Mouse (Mus musculus): ENCODE results near the gene Cdk6. TPM values are rescaled to one million over a fixed set of nuclear protein-coding genes. Genes with fewer than 3 reads are reported as not detected.
"Not testable (repeated sequence)": the region's sequence is repeated elsewhere in the genome, so short reads cannot be mapped to it uniquely, and the experiment has no call there.

Gene Cdk6
- polyA plus RNA-seq, 1 experiment, result 6.8 TPM

DNA sequence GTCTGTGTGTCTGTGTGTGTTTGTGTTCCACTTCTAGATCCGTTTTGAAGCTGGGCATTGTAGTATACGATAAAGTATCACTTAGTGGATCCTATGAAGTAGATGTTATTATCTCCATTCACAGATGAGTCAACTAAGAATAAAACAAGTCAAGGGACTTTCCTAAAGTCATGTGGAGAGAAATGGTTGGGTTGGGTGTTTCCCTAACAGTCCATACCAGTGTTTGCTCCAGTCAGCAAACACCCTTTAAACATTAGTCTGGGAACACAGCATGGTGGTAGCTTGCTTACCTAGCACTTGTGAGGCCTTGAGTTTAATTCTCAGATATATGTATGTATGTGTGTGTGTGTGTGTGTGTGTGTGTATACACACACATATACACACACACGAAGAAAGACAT is 168.2 kb downstream of the Cdk6 start:
- no peak for DNase-seq (ENCODE audit: low read depth)

DNA sequence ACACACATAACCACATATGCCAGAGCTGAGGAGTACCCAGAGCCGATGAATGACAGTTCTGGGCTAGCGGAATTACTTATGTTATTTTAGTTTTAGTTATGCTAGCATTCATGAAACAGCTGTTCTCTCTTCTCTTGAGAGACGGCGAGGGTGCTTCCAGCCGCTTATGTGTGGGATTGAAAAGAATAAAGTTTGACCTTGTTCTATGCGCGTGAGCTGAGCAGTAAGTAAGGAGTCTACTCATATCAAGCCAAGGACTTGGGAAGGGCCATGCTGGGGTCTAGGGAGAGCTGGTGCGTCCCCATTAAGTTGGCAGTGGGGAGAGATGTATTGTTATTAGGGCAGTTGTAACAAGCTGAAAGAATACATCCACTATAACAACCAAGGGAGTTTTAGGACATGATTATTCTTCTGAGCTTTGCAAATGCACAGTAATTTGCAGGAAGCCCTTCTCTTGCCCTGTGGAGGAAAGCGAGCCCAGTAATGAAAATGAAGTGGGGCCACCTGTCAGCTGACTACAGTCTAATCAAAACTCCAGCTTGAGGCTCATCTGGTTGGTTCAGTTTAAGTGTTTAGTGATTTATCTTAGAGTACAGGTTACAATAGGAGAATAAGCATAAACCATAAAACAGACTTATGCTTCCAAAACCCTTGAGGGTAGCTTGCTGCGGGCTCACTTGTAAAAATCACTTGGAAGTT is 170.0 kb downstream of the Cdk6 start:
- DNase-seq (ENCODE audit: low read depth), result no peak

DNA sequence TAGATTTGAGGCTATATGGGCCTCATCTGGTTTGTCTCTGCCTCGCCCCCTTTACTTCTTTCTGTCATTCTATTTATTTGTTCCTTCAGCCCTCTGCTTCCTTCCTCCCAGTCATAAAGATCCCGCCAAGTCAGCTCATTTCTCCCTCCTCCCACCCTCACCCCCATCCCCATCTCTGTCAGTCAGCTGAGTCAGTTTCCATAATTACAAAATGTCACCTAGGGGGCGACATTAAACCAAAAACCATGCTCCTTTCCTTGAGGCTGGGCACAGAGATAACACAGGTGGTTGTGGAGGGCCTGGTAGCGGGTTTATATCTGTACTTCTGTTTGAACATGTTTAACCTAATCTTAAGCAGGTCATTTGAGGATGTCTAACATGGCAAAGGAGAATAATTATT is 171.3 kb downstream of the Cdk6 start:
- DNase-seq (ENCODE audit: low read depth), result no peak

DNA sequence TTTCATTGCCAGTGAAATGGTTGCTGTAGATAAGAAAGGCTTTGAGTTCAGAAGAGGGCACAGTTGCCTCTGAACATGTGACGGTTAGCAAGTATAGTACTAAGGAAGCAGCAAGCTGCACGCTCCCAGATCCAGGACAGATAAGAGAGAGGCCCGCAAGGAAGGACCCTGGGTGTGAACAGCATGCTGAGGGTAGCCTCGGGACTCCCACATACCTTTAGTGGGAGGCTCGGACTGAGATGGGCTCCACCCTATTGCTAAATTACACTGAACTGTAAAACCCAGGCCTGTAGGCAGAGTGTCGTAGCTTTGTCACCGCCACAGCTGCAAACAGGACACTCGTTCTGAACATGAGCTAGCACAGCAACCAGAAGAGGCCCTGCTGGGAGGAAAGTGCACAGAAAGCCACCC is 173.6 kb downstream of the Cdk6 start:
- no peak for DNase-seq (ENCODE audit: low read depth)

DNA sequence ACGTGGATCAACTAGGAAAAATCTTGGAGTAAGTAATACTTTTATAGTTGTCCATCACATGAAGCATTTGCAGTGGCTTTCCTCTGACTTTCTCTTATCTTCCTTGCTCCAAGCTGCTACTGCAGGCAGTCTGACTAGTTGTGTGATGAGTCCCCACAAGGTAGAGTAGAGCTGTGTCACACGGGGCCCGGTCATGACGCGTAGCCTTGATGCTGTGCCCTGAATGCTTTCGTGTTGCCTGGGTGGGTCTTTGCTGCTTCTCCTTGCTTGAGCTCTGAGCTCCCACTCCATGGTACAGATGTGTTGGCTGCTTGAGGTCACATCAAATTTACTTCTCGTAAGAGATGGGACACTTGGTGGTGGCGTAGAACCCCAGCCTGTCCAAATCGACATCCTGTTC is 174.2 kb downstream of the Cdk6 start:
- DNase-seq (ENCODE audit: low read depth), result no peak

DNA sequence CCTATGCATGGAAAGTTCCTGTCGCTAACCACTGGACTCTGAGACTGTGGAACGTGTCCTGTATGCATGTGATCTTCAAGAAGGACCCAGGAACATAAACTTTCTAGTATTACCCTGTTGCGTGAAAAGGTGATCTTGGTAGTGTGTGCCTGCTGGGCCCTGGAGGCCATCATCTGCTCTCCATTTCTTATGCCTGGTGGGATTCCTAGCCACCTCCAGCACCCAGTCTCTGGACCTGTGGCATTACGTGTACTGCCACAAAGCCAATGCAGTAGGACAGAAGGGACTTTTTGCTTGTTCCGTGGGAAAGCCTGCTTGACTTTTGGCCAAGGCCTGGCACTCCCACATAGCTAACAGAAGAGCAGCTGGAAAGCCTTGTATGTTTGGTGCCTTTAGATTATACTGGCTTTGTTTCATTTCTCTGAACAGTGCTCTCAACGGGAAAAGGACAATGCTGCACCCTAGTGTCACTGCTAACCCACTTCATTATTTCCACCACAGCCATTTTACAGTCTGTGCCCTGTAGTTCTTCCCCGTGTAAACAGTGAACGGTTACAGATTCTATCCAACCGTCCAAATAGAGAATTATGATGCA is 175.3 kb downstream of the Cdk6 start:
- no peak for DNase-seq (ENCODE audit: low read depth)

DNA sequence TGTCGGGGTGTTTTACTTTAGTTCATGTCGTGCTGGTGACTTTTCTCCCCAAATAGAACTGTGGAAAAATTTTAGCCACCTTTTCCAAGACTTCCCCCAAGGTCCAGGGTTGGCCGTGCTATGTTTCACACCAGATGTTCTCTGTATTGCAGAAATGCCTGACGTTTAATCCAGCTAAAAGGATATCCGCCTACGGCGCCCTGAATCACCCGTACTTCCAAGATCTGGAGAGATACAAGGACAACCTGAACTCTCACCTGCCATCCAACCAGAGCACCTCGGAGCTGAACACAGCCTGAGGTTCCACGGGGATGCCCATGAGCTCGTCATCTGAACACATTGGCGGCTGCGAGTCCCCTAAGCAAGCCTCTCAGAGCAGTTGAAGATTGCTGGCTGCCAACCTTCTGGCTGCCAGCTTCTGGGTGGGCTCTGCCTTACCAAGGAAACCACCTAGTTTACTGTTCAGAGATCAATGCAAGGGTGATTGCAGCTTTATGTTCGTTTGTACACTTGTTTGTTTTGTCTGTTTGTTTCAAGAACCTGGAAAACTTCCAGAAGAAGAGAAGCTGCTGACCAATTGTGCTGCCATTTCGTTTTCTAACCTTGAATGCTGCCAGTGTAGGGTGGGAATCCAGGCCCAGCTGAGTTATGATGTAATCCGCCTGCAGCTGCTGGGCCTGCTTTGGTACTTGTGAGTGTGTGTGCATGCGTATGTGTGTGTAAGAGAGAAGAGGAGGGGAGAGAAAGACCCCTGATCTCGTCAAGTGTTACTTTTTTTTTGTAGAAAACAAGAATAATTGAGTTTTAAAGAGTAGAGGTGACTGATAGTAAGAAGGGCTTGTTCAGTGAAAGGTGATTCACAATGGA is 179.4 kb downstream of the Cdk6 start:
- peak; percentile 80 for DNase-seq (ENCODE audit: low read depth)

DNA sequence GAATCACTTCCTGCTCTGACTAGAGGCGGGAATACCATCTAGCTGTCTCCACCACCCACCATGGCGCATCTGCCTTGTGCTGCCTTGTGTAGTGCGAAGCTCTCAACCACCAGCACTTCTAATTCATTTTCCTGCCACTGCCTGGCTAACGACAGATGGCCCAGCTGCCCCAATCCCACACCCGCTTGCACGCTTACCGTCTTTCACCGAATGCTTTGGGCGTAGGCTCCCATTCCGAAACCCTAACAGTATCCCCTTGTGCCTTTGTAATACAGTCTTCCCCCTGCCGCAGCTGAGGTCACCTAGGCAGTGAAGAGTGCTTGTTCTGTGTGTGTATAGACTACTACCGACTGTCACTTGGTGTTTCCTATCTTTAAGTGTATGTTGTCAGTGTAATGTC is 180.5 kb downstream of the Cdk6 start:
- no peak for DNase-seq (ENCODE audit: low read depth)

DNA sequence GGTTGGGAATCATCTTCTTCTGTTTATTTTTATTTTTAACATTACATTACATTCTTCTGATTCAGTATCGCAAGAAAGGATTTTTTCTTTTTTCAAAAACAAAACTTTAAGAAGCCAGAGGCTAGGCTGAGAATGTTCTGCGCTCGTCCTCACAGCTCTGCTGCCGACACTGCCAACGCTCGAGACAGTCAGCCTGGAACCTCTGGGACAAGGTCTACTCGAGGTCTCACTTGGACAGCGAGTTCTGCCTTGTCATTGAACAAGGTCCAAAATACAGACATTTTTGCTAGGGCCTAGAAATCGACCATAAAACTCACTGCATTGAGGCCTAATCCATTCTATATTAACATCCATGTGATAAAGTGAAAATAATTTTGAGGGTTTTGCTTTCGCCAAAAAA is 181.5 kb downstream of the Cdk6 start:
- no peak for DNase-seq (ENCODE audit: low read depth)

DNA sequence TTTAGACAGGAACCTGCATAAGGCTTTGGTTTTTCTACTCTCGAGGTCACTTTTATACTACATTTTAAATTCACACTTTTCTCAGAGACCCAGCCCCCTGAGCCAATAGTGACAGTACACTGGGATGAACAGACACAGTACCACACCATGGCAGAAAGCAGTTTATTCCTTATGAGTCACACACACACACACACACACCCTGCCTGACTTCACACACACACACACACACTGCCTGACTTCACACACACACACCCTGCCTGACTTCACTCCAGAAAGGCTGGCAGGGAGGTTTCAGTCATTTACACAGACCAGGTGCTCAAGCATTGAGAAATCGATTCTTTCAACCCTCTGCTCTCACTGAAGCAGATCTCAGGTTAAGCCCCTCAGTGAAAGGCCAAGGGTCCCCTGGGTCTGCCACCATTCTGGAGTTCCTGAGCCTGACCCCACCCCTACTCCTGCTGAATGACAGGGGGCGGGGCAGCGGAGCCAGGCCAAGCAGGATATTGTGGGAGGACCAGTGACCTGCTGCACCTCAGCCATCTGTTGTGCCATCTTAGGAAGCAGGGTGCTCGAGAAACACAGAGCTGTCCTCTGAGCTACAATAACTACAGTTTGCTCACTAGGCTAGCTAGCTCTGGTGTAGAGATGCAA is 185.9 kb downstream of the Cdk6 start:
- DNase-seq (ENCODE audit: low read depth), result no peak

DNA sequence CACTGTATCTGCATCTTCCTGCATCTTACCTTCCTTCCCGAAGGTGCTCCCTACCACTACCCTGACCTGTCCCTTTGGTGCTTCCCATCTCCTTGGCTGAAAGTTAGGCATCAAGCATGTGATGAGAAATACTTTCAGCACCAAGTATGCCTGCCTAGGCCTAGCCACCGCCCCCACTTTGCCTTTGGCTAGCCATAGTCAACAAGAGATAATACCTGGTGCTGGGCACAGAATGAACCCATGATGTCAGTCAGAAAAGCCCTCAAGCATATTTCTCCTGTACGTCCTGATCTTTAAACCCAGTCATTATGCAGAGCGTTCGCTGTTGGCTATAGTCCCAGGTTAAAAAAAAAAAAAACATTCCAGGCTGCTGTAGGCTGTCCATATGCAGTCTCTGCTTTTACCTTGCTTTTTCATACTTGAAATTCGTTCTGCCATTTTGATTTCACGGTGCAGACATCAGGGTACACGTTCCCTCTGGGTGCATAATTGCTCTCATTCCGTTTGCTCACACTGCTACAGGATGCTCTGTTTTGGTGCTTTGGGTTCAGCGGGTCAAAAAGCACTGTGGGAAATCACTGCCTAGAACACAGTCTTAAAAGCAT is 188.4 kb downstream of the Cdk6 start:
- peak; percentile 85 for DNase-seq (ENCODE audit: low read depth)

DNA sequence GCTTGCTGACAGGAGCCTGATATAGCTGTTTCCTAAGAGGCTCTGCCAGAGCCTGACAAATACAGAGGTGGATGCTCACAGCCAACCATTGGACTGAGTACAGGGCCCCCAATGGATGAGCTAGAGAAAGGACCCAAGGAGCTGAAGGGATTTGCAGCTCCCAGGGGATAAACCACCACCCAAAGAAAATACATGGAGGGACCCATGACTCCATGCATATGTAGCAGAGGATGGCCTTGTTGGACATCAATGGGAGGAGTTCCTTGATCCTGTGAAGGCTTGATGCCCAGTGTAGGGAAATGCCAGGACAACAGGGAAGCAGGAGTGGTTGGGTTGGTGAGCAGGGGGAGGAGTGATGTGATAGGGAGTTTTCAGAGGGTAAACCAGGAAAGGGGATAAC is 190.8 kb downstream of the Cdk6 start:
- DNase-seq (ENCODE audit: low read depth), result not testable (repeated sequence)

DNA sequence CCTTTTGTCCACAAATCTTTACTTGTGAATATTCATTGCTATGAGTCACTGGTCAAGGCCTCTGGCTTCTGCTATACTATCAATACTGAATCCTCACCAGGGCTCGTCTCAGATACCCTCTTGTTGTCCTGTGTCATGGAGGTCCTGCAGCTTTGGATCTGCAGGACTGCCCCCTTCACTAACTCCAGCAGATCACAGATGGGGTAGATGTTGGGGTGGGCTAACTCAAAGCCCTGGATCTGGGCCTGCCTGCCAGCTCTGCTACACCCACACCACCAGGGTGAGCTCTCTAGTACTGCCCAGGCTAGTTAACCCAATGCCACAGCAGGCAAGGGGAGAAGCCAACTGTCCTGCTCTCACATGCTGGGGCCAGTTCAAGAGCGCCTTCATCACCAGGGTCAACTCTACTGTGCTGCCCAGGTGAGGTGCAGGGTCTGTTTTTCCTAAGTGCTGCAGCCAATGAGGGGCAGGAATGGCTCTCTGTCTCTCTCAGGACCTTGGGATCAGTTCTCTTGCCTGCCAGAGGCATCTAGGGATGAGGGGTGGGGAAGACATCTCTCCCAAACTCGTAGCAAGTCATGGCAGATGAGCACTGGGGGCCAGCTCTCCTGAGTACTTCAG is 195.4 kb downstream of the Cdk6 start:
- DNase-seq (ENCODE audit: low read depth), result no peak

DNA sequence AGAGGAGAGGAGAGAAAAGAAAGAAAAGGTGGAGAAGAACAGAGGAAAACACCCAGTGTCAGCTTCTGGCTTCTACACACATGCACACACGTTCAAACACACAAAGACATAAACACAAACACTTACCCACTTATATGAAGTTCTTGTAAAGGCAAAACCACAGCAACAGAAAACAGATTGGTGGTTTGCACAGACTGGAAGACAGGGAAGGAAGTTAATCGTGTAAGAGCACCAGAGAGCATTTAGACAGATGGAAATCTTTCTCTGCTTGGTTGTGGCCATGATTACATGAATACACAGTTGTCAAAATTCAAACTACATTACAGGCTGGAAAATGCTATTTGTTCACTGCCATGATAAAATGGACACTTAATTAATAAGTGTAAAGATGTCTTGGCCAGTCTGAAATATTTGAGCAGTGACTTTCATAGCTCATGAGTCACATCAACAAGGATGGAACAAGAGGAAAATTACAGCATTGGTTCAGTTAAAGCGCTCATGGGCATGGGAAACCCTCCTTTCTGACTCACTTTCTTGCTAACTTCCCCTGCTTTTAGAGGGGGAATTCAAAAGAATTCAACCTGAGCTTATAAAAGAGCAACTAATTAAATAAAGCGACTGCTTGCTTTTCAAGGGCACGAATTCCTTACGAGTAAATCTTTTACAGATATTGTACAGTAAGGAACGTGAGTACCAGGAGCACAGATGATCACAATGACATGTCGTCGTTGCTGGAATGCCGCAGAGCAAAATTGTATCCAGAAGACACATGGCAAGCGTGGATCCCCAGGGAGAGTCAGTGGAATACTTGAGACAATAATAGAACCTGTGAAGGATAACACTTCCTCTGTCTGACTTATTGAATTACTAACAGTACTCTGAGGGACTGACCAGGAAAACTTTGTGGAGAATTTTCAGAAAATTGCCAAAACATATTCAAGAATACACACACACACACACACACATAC is 197.5 kb downstream of the Cdk6 start:
- DNase-seq (ENCODE audit: low read depth), result no peak

DNA sequence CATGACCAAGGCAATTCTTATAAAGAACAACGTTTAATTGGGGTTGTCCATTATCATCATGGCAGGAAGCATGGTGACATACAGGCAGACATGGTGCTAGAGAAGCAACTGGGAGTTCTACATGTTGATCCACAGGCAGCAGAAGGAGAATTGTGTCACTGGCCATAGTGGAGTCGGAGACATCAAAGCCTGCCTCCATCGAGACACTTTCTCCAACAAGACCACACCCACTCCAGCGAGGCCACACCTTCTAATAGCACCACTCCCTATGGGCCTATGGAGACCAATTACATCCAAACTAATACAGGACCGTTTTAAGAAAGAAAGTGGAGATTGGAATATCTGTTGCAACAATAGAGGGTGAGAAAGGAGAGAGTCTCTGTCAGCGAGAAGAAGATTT is 200.6 kb downstream of the Cdk6 start:
- DNase-seq (ENCODE audit: low read depth), result no peak

DNA sequence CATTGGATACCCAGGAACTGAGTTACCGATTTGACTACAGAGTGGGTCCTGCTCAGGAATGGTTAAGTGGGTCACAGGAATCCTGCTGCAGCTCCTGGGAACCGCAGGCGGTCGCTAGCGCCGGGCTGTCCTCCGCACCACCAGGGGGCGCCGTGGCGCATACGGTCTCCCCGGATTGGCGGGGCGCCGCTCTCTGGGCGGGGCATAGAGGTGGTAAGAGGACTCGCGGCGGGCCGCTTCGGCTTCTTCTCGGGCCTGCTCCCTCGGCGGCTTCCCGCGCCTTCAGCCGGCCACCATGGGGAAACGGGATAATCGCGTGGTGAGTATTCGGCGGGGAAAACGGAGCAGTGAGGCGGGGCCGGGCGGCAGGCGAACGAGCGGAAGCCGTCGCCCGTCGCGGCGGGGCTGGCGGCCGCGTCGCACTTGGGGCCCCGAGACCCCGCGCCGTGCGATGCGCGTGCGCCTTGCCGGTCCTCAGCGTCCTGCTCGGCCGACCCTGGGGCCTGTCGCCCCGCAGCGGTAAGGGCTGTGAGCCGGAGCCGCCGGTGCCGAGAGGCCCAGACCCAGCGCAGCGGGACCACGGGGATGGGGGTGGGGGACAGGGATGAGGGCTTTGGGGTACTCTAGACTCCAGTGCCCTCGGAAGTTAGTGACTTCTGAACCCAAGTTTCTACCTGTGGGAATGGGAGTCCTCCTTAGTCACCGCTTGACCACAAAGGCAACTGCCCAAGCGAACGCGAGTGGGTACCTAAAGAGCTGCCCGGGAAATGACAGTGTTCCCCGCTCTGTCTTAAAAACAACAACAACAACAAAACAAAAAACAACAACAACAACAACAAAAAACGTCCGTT is 202.6 kb downstream of the Cdk6 start, which contains the start of gene Fam133b:
Fam133b (plus strand) TSS at position 205 of the 851 bp plus-strand sequence.
- no peak for DNase-seq (ENCODE audit: low read depth)

DNA sequence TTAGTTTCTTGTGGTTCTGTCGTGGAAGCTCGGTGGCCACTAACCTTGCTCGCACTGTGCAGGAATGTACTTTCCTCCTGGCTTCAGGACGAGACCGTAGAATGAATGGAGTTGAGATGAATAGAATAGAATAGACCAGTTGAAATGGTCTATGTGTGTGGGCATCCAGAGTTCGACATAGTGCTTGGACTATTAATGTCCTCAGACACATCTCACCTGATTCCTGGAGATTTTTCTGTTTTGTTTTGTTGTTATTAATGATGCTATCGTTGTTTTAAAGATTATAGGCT is 203.1 kb downstream of the Cdk6 start:
- DNase-seq (ENCODE audit: low read depth), result no peak

DNA sequence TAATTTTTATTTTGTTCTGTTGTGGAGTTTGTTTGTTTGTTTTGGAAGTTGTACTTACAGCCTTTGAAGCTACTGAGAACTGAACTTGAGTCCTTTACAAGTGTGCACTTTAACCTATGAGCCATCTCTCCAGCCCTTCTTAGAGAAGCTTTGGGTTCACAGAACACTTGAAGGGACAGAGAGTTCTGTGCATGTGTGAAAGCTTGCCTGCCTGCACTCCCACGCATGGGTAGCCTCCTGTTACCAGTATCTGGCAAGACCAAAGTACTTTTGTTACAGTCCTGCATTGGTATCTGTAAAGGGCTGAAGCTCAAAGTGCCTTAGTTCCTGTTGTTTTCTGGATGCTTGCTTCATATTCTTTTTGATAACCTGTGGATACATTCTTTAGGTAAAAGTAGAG is 204.9 kb downstream of the Cdk6 start:
- no peak for DNase-seq (ENCODE audit: low read depth)

DNA sequence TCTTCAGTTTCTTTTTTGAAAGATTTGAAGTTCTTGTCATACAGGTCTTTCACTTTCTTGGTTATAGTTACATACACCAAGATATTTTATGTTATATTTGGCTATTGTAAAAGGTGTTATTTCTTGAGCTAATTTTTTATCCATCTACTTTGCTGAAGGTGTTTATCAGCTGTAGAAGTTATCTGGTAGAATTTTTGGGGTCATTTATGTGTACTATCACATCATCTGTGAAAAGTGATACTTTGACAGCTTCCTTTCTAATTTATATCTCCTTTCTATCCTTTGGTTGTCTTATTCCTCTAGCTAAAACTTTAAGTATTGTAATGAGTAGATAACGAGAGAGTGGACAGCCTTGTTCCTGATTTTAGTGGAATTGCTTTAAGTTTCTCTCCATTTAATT is 210.2 kb downstream of the Cdk6 start:
- DNase-seq (ENCODE audit: low read depth), result no peak

DNA sequence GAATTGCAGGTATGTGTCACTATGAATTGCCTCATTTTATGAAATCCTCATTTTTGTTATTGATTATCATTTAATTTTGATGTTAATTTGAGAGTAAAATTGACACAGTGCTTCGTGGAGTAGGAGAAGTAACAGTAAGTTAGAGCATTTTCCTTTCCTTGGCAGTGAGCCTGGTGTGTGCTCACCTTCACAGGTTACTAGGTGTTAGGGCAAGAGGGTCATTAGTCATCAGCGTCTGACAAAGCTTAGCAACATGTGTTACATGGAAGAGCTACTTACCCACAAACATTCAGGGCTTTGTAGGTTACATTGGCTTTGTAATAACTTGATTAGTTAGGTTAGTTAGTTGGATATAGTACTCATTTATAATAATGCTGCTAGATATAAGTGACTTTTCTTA is 212.9 kb downstream of the Cdk6 start:
- DNase-seq (ENCODE audit: low read depth), result no peak
